Mouse (Mus musculus) small intestine, adult 2 months (tissue): Measurements from ENCODE around the gene Hist1h2bj.

Source experiments
- CTCF ChIP-seq: fragments of 200-500 bp; IDR thresholded peaks from 2 replicates; pipeline ENCODE4 v1.5.1; 2012; ENCODE audit warnings: low read depth, mild to moderate bottlenecking, control low read depth, inconsistent platforms, low read length, moderate library complexity, mixed read lengths; ENCODE audit not compliant: insufficient replicate concordance, insufficient read length; ENCODE audit errors: extremely low read depth
- POLR2A ChIP-seq: fragments of 200-500 bp; IDR thresholded peaks from 2 replicates; pipeline ENCODE4 v1.6.1; 2012; ENCODE audit warnings: low read depth, mild to moderate bottlenecking, control low read depth, inconsistent platforms, low read length, moderate library complexity

- TF ChIP-seq POLR2A (no peak), CTCF (no peak)
These were observed 34.3 kb upstream of the Hist1h2bj start for GRCm38 (mm10) chr13:22008707-22009106.
